Mouse (Mus musculus) brain, embryonic 14.5 days (tissue): ENCODE data around the gene Bend4. TPM values are rescaled to one million over a fixed set of nuclear protein-coding genes. Genes with fewer than 3 reads are reported as not detected.

Experiments
- DNase-seq: peaks from one replicate; pipeline ENCODE4 v3.0.0-alpha.2; 2011; ENCODE audit warnings: low read depth
- CTCF ChIP-seq: fragments of 200-500 bp; IDR thresholded peaks from 2 replicates; pipeline ENCODE4 v1.5.1; 2012; ENCODE audit warnings: inconsistent platforms, mild to moderate bottlenecking, moderate library complexity, borderline replicate concordance; ENCODE audit not compliant: insufficient read depth, insufficient read length; ENCODE audit errors: extremely low read depth
- POLR2A ChIP-seq: fragments of 200-500 bp; IDR thresholded peaks from 2 replicates; pipeline ENCODE4 v1.6.1; 2012; ENCODE audit warnings: mild to moderate bottlenecking, inconsistent platforms, borderline replicate concordance; ENCODE audit not compliant: poor library complexity, insufficient read depth, insufficient read length, severe bottlenecking; ENCODE audit errors: extremely low read depth
- polyA plus RNA-seq: library from polyadenylated mRNA; depleted of rRNA; stranded (reverse); fragments of >200 nt; gene quantifications from 2 replicates; pipeline ENCODE4 v1.2.3, GENCODE M21; 2012

Gene Bend4
- polyA plus RNA-seq, 1 experiment: 9.5 TPM

- TF ChIP-seq CTCF (no peak), POLR2A (no peak)
- DNase-seq: no peak
Measured at GRCm38 (mm10) chr5:67404919-67405318, 23.2 kb downstream of the Bend4 start.

- TF ChIP-seq POLR2A: no peak
- TF ChIP-seq CTCF: no peak
- DNase-seq: no peak
Measured at GRCm38 (mm10) chr5:67404380-67404779, 23.7 kb downstream of the Bend4 start.

- no peak for DNase-seq
- TF ChIP-seq CTCF (no peak), POLR2A (no peak)
Measured at GRCm38 (mm10) chr5:67401612-67402011, 26.5 kb downstream of the Bend4 start.

- TF ChIP-seq CTCF (no peak), POLR2A (no peak)
- DNase-seq: peak; percentile 76
Measured at GRCm38 (mm10) chr5:67400608-67401480, 27.3 kb downstream of the Bend4 start.

GRCm38 (mm10) chr5:67399876-67400607 lies 28.1 kb downstream of the Bend4 start:
- peak; percentile 75 for DNase-seq
- TF ChIP-seq POLR2A (no peak), CTCF (no peak)

GRCm38 (mm10) chr5:67397186-67397585 lies 30.9 kb downstream of the Bend4 start:
- DNase-seq: no peak
- TF ChIP-seq POLR2A (no peak), CTCF (no peak)

- no peak for TF ChIP-seq CTCF
- no peak for DNase-seq
Measured at GRCm38 (mm10) chr5:67395211-67395851, 32.8 kb downstream of the Bend4 start.

- peak; percentile 74 for DNase-seq
- TF ChIP-seq CTCF: no peak
- no peak for TF ChIP-seq POLR2A
Measured at GRCm38 (mm10) chr5:67393951-67394350, 34.2 kb downstream of the Bend4 start.

- TF ChIP-seq POLR2A: no peak
- no peak for TF ChIP-seq CTCF
- DNase-seq: no peak
Measured at GRCm38 (mm10) chr5:67382556-67382955, 45.6 kb downstream of the Bend4 start.

GRCm38 (mm10) chr5:67381690-67382089 lies 46.4 kb downstream of the Bend4 start:
- TF ChIP-seq CTCF (no peak), POLR2A (no peak)
- DNase-seq: peak; percentile 52

- no peak for DNase-seq
- TF ChIP-seq POLR2A (no peak), CTCF (no peak)
Measured at GRCm38 (mm10) chr5:67377044-67377621, 51.0 kb downstream of the Bend4 start.
